Mouse (Mus musculus) kidney, adult 11 months (tissue): ENCODE measurements at regions not wholly inside any gene's neighbourhood (a gene's known extent, or its start where the extent isn't known, plus 50 kb on each side); places are given as distances from the start of the nearest gene placed in this dataset.

Experiments
- DNase-seq: peaks from one replicate; pipeline ENCODE4 v3.0.0; 2022

- no peak for DNase-seq
Measured at GRCm38 (mm10) chr8:18536059-18536458, 442.0 kb downstream of the Defb40 start.

- no peak for DNase-seq
Measured at GRCm38 (mm10) chr8:18528120-18528519, 449.9 kb downstream of the Defb40 start.

GRCm38 (mm10) chr8:18512409-18512808 lies 465.6 kb downstream of the Defb40 start:
- no peak for DNase-seq

- DNase-seq = no peak
Measured at GRCm38 (mm10) chr8:18506158-18507022, 471.7 kb downstream of the Defb40 start.

- DNase-seq = no peak
Measured at GRCm38 (mm10) chr8:18490620-18491019, 487.4 kb downstream of the Defb40 start.

- no peak for DNase-seq
Measured at GRCm38 (mm10) chr8:18480081-18480480, 498.0 kb downstream of the Defb40 start.

GRCm38 (mm10) chr8:18478166-18478565 lies 499.9 kb downstream of the Defb40 start:
- DNase-seq = no peak

GRCm38 (mm10) chr8:18467511-18467910 lies 510.5 kb downstream of the Defb40 start:
- DNase-seq = no peak

- no peak for DNase-seq
Measured at GRCm38 (mm10) chr8:18460609-18461008, 517.4 kb downstream of the Defb40 start.

GRCm38 (mm10) chr8:18457470-18457869 lies 520.6 kb downstream of the Defb40 start:
- no peak for DNase-seq

GRCm38 (mm10) chr8:18449015-18449414 lies 529.0 kb downstream of the Defb40 start:
- no peak for DNase-seq

- no peak for DNase-seq
Measured at GRCm38 (mm10) chr8:18442212-18442611, 535.8 kb downstream of the Defb40 start.

GRCm38 (mm10) chr8:18422846-18423245 lies 555.2 kb downstream of the Defb40 start:
- DNase-seq = no peak

- no peak for DNase-seq
Measured at GRCm38 (mm10) chr8:18412470-18412869, 565.6 kb downstream of the Defb40 start.

- DNase-seq = no peak
Measured at GRCm38 (mm10) chr8:18406446-18406845, 571.6 kb downstream of the Defb40 start.

- no peak for DNase-seq
Measured at GRCm38 (mm10) chr8:18388353-18388752, 589.7 kb downstream of the Defb40 start.

GRCm38 (mm10) chr8:18381615-18382178 lies 596.4 kb downstream of the Defb40 start:
- no peak for DNase-seq

- no peak for DNase-seq
Measured at GRCm38 (mm10) chr8:18348716-18349115, 629.3 kb downstream of the Defb40 start.

- DNase-seq = no peak
Measured at GRCm38 (mm10) chr8:18346248-18346647, 631.8 kb downstream of the Defb40 start.

GRCm38 (mm10) chr8:18345322-18345721 lies 632.7 kb downstream of the Defb40 start:
- peak; percentile 3 for DNase-seq

GRCm38 (mm10) chr8:18344838-18345237 lies 633.2 kb downstream of the Defb40 start:
- DNase-seq = no peak

- DNase-seq = no peak
Measured at GRCm38 (mm10) chr8:18335576-18335975, 642.5 kb downstream of the Defb40 start.

- DNase-seq = peak; percentile 59
Measured at GRCm38 (mm10) chr8:18328521-18328920, 649.5 kb downstream of the Defb40 start.

- DNase-seq = no peak
Measured at GRCm38 (mm10) chr8:18316488-18316887, 661.6 kb downstream of the Defb40 start.
